Mouse (Mus musculus) heart, embryonic 13.5 days (tissue): ENCODE results near the gene Sh2d3c. TPM values are rescaled to one million over a fixed set of nuclear protein-coding genes. Genes with fewer than 3 reads are reported as not detected.

Experiments used
- ATAC-seq: fragments of 200-750 bp; cut with Nextera tagmentation; 2 replicates; pipeline ENCODE4 v1.8.0; 2017; ENCODE audit warnings: moderate TSS enrichment; ENCODE audit not compliant: insufficient number of reproducible peaks, low FRiP score, low TSS enrichment; ENCODE audit errors: extremely low read depth
- H3K27ac ChIP-seq: fragments of 300-500 bp; sonication (generic); replicated peaks from 2 replicates; pipeline ENCODE4 v1.5.1; 2015; ENCODE audit warnings: moderate library complexity, mild to moderate bottlenecking, inconsistent platforms
- H3K27me3 ChIP-seq: fragments of 300-500 bp; sonication (generic); replicated peaks from 2 replicates; pipeline ENCODE4 v1.6.1; 2015; ENCODE audit warnings: mild to moderate bottlenecking, inconsistent platforms
- H3K36me3 ChIP-seq: fragments of 300-500 bp; sonication (generic); 2 replicates; pipeline ENCODE4 v1.6.1; 2015; ENCODE audit warnings: mild to moderate bottlenecking, inconsistent platforms
- H3K4me1 ChIP-seq: fragments of 300-500 bp; sonication (generic); 2 replicates; pipeline ENCODE4 v1.6.1; 2015; ENCODE audit warnings: inconsistent platforms
- H3K4me2 ChIP-seq: fragments of 300-500 bp; sonication (generic); 2 replicates; pipeline ENCODE4 v1.6.1; 2015; ENCODE audit warnings: inconsistent platforms, mild to moderate bottlenecking, moderate library complexity
- H3K4me3 ChIP-seq: fragments of 300-500 bp; sonication (generic); 2 replicates; pipeline ENCODE4 v1.5.1; 2015; ENCODE audit warnings: moderate library complexity, mild to moderate bottlenecking, inconsistent platforms
- H3K9ac ChIP-seq: fragments of 300-500 bp; sonication (generic); 2 replicates; pipeline ENCODE4 v1.6.1; 2015; ENCODE audit warnings: inconsistent platforms, mild to moderate bottlenecking, moderate library complexity
- H3K9me3 ChIP-seq: fragments of 300-500 bp; sonication (generic); 2 replicates; pipeline ENCODE4 v1.6.1; 2016; ENCODE audit warnings: inconsistent platforms
- WGBS: fragments of 180-500 bp; shearing (Covaris S2); methylation state at CpG from one replicate; pipeline ENCODE4 v1.1.7; 2015; ENCODE audit warnings: mixed read lengths; 5-methylcytosine and 5-hydroxymethylcytosine counted together
- polyA plus RNA-seq: library from polyadenylated mRNA; unstranded; fragments of >200 nt; fragmentation: Nextera tagmentation; extraction: Ambion mirVana; gene quantifications from 2 replicates; pipeline ENCODE4 v1.2.1, GENCODE M21; 2015

The Sh2d3c gene
- polyA plus RNA-seq, 1 experiment from 2014 or later, result 33.0 TPM

GRCm38 (mm10) chr2:32699680-32700079, 21.2 kb upstream of the Sh2d3c start:
- Histone ChIP-seq H3K27me3 (no peaks in the 10 kb centered on the region), H3K9ac (no peak overlapping the region), H3K9me3 (no peaks in the 10 kb centered on the region), H3K4me1 (peaks cover 1% of the 10 kb centered on the region; the same call in 1 of the 2 replicates), H3K27ac (no peak overlapping the region), H3K4me2 (no peak overlapping the region), H3K36me3 (peaks cover 30% of the 10 kb centered on the region), H3K4me3 (no peak overlapping the region)
- 73% methylated on average over 6 of the region's 6 CpGs for WGBS
- no peak for ATAC-seq

GRCm38 (mm10) chr2:32700966-32701743, 19.7 kb upstream of the Sh2d3c start:
- no peak overlapping the region for H3K27ac ChIP-seq
- no peak for ATAC-seq
- H3K4me2 ChIP-seq, result no peak overlapping the region
- H3K9ac ChIP-seq, result no peak overlapping the region
- H3K4me3 ChIP-seq, result no peak overlapping the region
- H3K9me3 ChIP-seq, result no peaks in the 10 kb centered on the region
- peaks cover 45% of the 10 kb centered on the region for H3K36me3 ChIP-seq
- WGBS, result 76% methylated on average over 14 of the region's 14 CpGs
- no peaks in the 10 kb centered on the region for H3K4me1 ChIP-seq
- no peaks in the 10 kb centered on the region for H3K27me3 ChIP-seq

DNA sequence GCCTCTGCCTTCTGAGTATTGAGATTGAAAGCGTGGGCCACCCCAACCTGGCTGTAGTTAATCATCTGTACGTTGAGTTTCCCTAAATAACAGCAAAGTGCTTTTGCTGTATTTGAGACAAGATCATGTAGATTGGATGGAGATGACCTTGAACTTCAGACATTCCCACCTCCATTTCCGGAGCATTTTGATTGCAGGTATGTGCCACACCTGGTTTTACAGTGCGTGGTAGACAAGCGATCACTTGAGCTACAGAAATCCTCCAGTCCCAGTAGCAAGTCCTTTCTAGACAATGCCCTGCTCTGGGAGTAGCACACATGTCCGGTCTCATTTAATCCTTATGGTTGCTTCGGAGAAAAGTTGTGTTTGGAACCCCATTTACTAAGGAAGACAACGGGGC, 17.8 kb upstream of the Sh2d3c start:
- Histone ChIP-seq H3K9ac (no peak overlapping the region), H3K9me3 (no peaks in the 10 kb centered on the region), H3K27ac (no peak overlapping the region), H3K4me1 (no peaks in the 10 kb centered on the region), H3K27me3 (no peaks in the 10 kb centered on the region), H3K4me3 (no peak overlapping the region), H3K4me2 (no peak overlapping the region), H3K36me3 (peaks cover 64% of the 10 kb centered on the region)
- no peak for ATAC-seq
- WGBS, result 92% methylated on average over 8 of the region's 8 CpGs

DNA sequence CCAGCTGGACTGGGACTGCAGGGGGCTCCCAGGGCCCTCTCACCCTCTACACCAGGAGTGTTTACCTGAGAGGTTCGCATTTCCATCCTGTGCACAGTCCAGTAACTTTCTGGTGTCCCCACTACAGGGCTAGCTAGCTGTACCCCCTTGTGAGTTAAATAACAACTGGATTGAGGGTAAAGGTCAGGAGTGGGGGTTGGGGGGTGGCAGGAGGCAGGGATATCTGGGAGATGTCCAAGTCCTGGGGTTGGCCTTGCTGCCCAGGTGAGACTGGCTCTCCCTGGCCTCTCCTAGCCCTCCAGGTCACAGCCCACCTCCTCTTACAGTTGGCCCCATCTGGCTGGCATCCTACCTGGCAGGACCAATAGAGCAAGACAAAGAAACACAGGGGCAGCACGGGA, 16.8 kb upstream of the Sh2d3c start, which contains the start of gene Fpgs:
Gene Fpgs (minus strand): TSS at position 125 of the 401 bp plus-strand sequence.
- H3K36me3 ChIP-seq, result peaks cover 73% of the 10 kb centered on the region

GRCm38 (mm10) chr2:32705018-32705417, 15.8 kb upstream of the Sh2d3c start:
- no peaks in the 10 kb centered on the region for H3K4me1 ChIP-seq
- H3K4me3 ChIP-seq, result no peak overlapping the region
- no peak for ATAC-seq
- no peaks in the 10 kb centered on the region for H3K9me3 ChIP-seq
- no peak overlapping the region for H3K27ac ChIP-seq
- H3K9ac ChIP-seq, result no peak overlapping the region
- no peak overlapping the region for H3K4me2 ChIP-seq
- H3K27me3 ChIP-seq, result no peaks in the 10 kb centered on the region
- WGBS, result 88% methylated on average over 7 of the region's 7 CpGs
- H3K36me3 ChIP-seq, result peaks cover 83% of the 10 kb centered on the region

More for the DNA sequence above, 16.8 kb upstream of the Sh2d3c start, which contains the start of gene Fpgs:
- H3K27ac ChIP-seq, result no peak within 1 kb of the TSS
- H3K4me3 ChIP-seq, result no peak within 1 kb of the TSS
- WGBS, result 81% methylated on average over 2 of the region's 2 CpGs
- no peak within 1 kb of the TSS for H3K4me2 ChIP-seq
- no peak for ATAC-seq
- no peaks in the 10 kb centered on the region for H3K27me3 ChIP-seq
- H3K9ac ChIP-seq, result no peak within 1 kb of the TSS
- no peaks in the 10 kb centered on the region for H3K9me3 ChIP-seq
- H3K4me1 ChIP-seq, result no peaks in the 10 kb centered on the region

GRCm38 (mm10) chr2:32706971-32707370, 13.9 kb upstream of the Sh2d3c start:
- Histone ChIP-seq H3K9me3 (no peaks in the 10 kb centered on the region), H3K27me3 (no peaks in the 10 kb centered on the region), H3K4me2 (no peak overlapping the region), H3K4me3 (no peak overlapping the region), H3K9ac (no peak overlapping the region), H3K4me1 (peaks cover 18% of the 10 kb centered on the region), H3K27ac (no peak overlapping the region), H3K36me3 (peaks cover 96% of the 10 kb centered on the region)
- WGBS, result 93% methylated on average over 6 of the region's 6 CpGs
- ATAC-seq, result no peak

DNA sequence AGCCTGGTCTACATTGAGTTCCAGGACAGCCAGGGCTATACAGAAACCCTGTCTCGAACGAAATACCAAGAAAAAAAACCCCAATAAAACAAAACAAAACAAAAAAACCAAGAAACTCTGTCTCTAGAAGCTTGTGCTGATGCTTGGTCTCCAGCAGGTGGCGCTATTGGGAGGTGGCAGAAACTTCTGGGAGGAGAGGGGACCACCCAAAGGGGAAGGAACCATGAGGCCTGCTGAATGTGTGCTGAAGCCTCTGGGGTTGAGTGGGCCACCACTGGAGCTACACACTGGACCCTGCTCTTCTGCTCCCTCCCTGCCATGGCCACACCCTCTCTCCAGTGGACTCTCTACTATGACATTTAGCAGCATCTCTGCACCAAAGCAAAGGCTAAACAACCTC, 12.2 kb upstream of the Sh2d3c start:
- no peak overlapping the region for H3K27ac ChIP-seq
- H3K4me2 ChIP-seq, result no peak overlapping the region
- H3K9me3 ChIP-seq, result no peaks in the 10 kb centered on the region
- no peak for ATAC-seq
- H3K9ac ChIP-seq, result no peak overlapping the region
- no peaks in the 10 kb centered on the region for H3K27me3 ChIP-seq
- H3K4me1 ChIP-seq, result peaks cover 19% of the 10 kb centered on the region
- peaks cover 80% of the 10 kb centered on the region for H3K36me3 ChIP-seq
- WGBS, result 43% methylated on average over 3 of the region's 3 CpGs
- H3K4me3 ChIP-seq, result no peak overlapping the region

DNA sequence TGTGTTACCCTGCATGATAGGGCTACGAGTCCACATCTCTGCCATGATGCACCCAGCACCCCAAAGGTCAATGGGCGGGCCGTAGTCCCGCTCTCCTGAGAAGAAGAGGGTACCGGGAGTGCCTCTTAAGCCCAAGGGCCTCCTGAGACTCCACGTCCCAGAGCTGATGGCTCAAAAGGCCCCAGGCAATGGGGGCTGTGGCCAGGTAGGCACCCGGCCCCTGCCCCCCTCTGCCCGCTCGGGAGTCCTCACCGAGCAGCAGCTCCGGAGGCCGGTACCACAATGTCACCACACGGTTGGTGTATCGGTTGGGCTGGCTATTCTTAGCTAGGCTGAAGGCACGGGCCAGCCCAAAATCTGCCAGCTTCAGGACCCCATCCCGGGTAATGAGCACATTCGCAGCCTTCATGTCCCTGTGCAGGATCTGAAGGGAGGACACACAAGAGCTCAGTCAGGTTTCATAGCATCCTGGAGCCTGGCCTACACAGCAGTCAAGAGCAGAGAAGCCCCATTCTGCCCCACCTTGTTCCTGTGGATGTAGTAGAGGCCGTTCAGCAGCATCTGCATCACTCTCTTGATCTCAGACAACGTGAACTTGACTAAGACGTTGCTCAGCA, 11.2 kb upstream of the Sh2d3c start:
- no peak for ATAC-seq
- H3K4me2 ChIP-seq, result no peak overlapping the region

DNA sequence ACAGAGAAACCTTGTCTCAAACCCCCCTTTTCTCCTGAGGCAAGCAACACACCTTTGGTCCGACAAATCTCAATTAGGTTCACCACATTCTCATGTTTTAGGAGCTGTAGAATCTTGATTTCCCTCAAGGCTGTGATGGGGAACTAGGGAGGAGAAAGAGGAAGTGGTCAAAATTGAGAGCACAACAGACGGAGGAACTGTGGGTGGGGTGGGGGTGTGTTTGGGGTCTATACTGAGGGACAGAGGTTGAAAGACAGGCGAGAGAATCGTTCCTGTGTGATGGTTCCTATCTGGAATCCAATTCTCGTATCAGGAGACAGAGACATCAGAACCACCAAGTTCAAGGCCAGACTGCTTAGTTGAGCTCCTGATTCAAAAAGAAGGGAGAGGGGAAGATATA, 10.4 kb upstream of the Sh2d3c start:
- Histone ChIP-seq H3K9ac (no peak overlapping the region), H3K27ac (no peak overlapping the region), H3K9me3 (no peaks in the 10 kb centered on the region), H3K4me2 (no peak overlapping the region), H3K27me3 (no peaks in the 10 kb centered on the region), H3K36me3 (peaks cover 62% of the 10 kb centered on the region), H3K4me1 (peaks cover 37% of the 10 kb centered on the region), H3K4me3 (no peak overlapping the region)
- no peak for ATAC-seq
- WGBS, result 82% methylated on average over 5 of the region's 5 CpGs

More for the DNA sequence above, 11.2 kb upstream of the Sh2d3c start:
- Histone ChIP-seq H3K4me3 (no peak overlapping the region), H3K27me3 (no peaks in the 10 kb centered on the region), H3K9me3 (no peaks in the 10 kb centered on the region), H3K9ac (no peak overlapping the region), H3K36me3 (peaks cover 70% of the 10 kb centered on the region), H3K4me1 (peaks cover 29% of the 10 kb centered on the region), H3K27ac (no peak overlapping the region)
- WGBS, result 86% methylated on average over 20 of the region's 20 CpGs

- peak overlapping the region; percentile 97 for H3K9ac ChIP-seq
- H3K4me2 ChIP-seq, result peak overlapping the region; percentile 81
- no peaks in the 10 kb centered on the region for H3K27me3 ChIP-seq
- H3K27ac ChIP-seq, result peak overlapping the region; percentile 99
- H3K4me1 ChIP-seq, result peaks cover 38% of the 10 kb centered on the region
- peak overlapping the region; percentile 87 for H3K4me3 ChIP-seq
- no peak for ATAC-seq
- 24% methylated on average over 9 of the region's 9 CpGs for WGBS
- no peaks in the 10 kb centered on the region for H3K9me3 ChIP-seq
- peaks cover 51% of the 10 kb centered on the region for H3K36me3 ChIP-seq
Measured at GRCm38 (mm10) chr2:32711301-32712056, 9.4 kb upstream of the Sh2d3c start.

DNA sequence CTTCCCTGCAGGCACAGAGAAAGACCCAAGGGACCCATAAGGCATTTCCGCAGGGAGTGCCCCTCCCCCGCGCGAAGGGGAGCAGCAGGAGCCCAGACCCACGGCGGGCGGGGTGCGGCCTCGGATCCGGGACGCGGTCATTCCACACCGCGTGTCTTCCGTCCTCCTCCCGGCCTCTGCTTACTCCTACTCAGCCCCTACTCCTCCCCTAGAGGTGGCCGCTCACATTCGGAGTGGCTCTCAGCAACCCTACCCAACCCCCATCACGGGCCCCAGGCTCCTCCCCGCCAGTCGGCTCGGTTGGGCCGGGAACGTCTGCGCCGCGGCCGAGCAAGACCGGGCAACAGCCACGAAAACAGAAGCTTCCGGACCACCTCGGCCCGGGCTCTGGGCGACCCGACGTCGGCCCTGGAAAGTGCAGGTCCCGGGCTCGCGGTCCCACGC, 8.7 kb upstream of the Sh2d3c start:
- Histone ChIP-seq H3K9ac (peak overlapping the region; percentile 97), H3K4me3 (peak overlapping the region; percentile 87), H3K27ac (peak overlapping the region; percentile 99), H3K9me3 (no peaks in the 10 kb centered on the region), H3K36me3 (peaks cover 45% of the 10 kb centered on the region), H3K4me1 (peaks cover 38% of the 10 kb centered on the region), H3K4me2 (peak overlapping the region; percentile 81), H3K27me3 (no peaks in the 10 kb centered on the region)
- ATAC-seq, result peak; percentile 39; the same call in 1 of the 2 replicates
- WGBS, result under 1% methylated on average over 41 of the region's 41 CpGs
